Mouse (Mus musculus): ENCODE data around the gene Eva1c. TPM values are rescaled to one million over a fixed set of nuclear protein-coding genes. Genes with fewer than 3 reads are reported as not detected.
"Not testable (repeated sequence)": the region's sequence is repeated elsewhere in the genome, so short reads cannot be mapped to it uniquely, and the experiment has no call there.

The Eva1c gene
- polyA plus RNA-seq, 1 experiment from 2014 or later: 1.2 TPM

GRCm38 (mm10) chr16:90822284-90822935, 4.1 kb upstream of the Eva1c start:
- Histone ChIP-seq H3K27me3 (ENCODE audit: insufficient read depth, low read length) (no peaks in the 10 kb centered on the region), H3K4me1 (replicated peaks; ENCODE audit: insufficient read depth, low read length) (no peaks in the 10 kb centered on the region), H3K27ac (no peak overlapping the region), H3K4me3 (replicated peaks; ENCODE audit: low read depth, low read length) (no peak overlapping the region), H3K9ac (ENCODE audit: low read depth, low read length) (no peak overlapping the region), H3K4me2 (ENCODE audit: low read length) (no peak overlapping the region), H3K36me3 (ENCODE audit: insufficient read depth, low read length) (no peaks in the 10 kb centered on the region), H3K9me3 (replicated peaks; ENCODE audit: low read length) (no peaks in the 10 kb centered on the region)
- TF ChIP-seq CTCF (IDR thresholded peaks at IDR 0.05; ENCODE audit: low read depth): no peak
- ATAC-seq (replicated peaks; ENCODE audit: low FRiP score, low read depth) (no peak), DNase-seq (ENCODE audit: low spot score) (no peak)
- WGBS: 90% methylated on average over 10 of the region's 10 CpGs

GRCm38 (mm10) chr16:90822981-90823380, 3.5 kb upstream of the Eva1c start:
- no peaks in the 10 kb centered on the region for H3K27me3 ChIP-seq (ENCODE audit: insufficient read depth, low read length)
- DNase-seq (ENCODE audit: low spot score) (no peak), ATAC-seq (replicated peaks; ENCODE audit: low FRiP score, low read depth) (no peak)
- H3K27ac ChIP-seq: no peak overlapping the region
- H3K4me2 ChIP-seq (ENCODE audit: low read length): no peak overlapping the region
- no peak overlapping the region for H3K9ac ChIP-seq (ENCODE audit: low read depth, low read length)
- TF ChIP-seq CTCF (IDR thresholded peaks at IDR 0.05; ENCODE audit: low read depth): no peak
- H3K4me3 ChIP-seq (replicated peaks; ENCODE audit: low read depth, low read length): no peak overlapping the region
- H3K4me1 ChIP-seq (replicated peaks; ENCODE audit: insufficient read depth, low read length): no peaks in the 10 kb centered on the region
- H3K9me3 ChIP-seq (replicated peaks; ENCODE audit: low read length): no peaks in the 10 kb centered on the region
- 61% methylated on average over 7 of the region's 7 CpGs for WGBS
- H3K36me3 ChIP-seq (ENCODE audit: insufficient read depth, low read length): no peaks in the 10 kb centered on the region

- not testable (repeated sequence) for H3K9me3 ChIP-seq (replicated peaks; ENCODE audit: low read length); H3K27me3 ChIP-seq (ENCODE audit: insufficient read depth, low read length); H3K9ac ChIP-seq (ENCODE audit: low read depth, low read length); H3K4me3 ChIP-seq (replicated peaks; ENCODE audit: low read depth, low read length); H3K27ac ChIP-seq; H3K4me1 ChIP-seq (replicated peaks; ENCODE audit: insufficient read depth, low read length); H3K4me2 ChIP-seq (ENCODE audit: low read length); ATAC-seq (replicated peaks; ENCODE audit: low FRiP score, low read depth); H3K36me3 ChIP-seq (ENCODE audit: insufficient read depth, low read length); DNase-seq (ENCODE audit: low spot score)
- 71% methylated on average over 4 of the region's 4 CpGs for WGBS
These were observed 2.5 kb upstream of the Eva1c start for GRCm38 (mm10) chr16:90823986-90824385.

GRCm38 (mm10) chr16:90826041-90826440, 478 bp upstream of the Eva1c start:
- Histone ChIP-seq H3K4me2 (ENCODE audit: low read length) (no peak overlapping the region), H3K27me3 (ENCODE audit: insufficient read depth, low read length) (no peaks in the 10 kb centered on the region), H3K27ac (no peak overlapping the region), H3K36me3 (ENCODE audit: insufficient read depth, low read length) (no peaks in the 10 kb centered on the region), H3K9ac (ENCODE audit: low read depth, low read length) (no peak overlapping the region), H3K4me3 (replicated peaks; ENCODE audit: low read depth, low read length) (no peak overlapping the region), H3K9me3 (replicated peaks; ENCODE audit: low read length) (no peaks in the 10 kb centered on the region), H3K4me1 (replicated peaks; ENCODE audit: insufficient read depth, low read length) (peaks cover 8% of the 10 kb centered on the region; the same call in 1 of the 2 replicates)
- 83% methylated on average over 5 of the region's 5 CpGs for WGBS
- no peak for TF ChIP-seq CTCF (IDR thresholded peaks at IDR 0.05; ENCODE audit: low read depth)
- DNase-seq (ENCODE audit: low spot score) (no peak), ATAC-seq (replicated peaks; ENCODE audit: low FRiP score, low read depth) (no peak)

- Histone ChIP-seq H3K4me1 (replicated peaks; ENCODE audit: insufficient read depth, low read length) (peaks cover 13% of the 10 kb centered on the region; the same call in 1 of the 2 replicates), H3K36me3 (ENCODE audit: insufficient read depth, low read length) (no peaks in the 10 kb centered on the region), H3K9ac (ENCODE audit: low read depth, low read length) (no peak overlapping the region), H3K4me2 (ENCODE audit: low read length) (no peak overlapping the region), H3K4me3 (replicated peaks; ENCODE audit: low read depth, low read length) (no peak overlapping the region), H3K27me3 (ENCODE audit: insufficient read depth, low read length) (0 out of 2 replicates have a peak, but pooled peaks cover 4% of the 10 kb centered on the region), H3K27ac (no peak overlapping the region), H3K9me3 (replicated peaks; ENCODE audit: low read length) (no peaks in the 10 kb centered on the region)
- DNase-seq (ENCODE audit: low spot score): no peak
- no peak for ATAC-seq (replicated peaks; ENCODE audit: low FRiP score, low read depth)
- 81% methylated on average over 9 of the region's 9 CpGs for WGBS
- TF ChIP-seq CTCF (IDR thresholded peaks at IDR 0.05; ENCODE audit: low read depth): no peak
These were observed 979 bp downstream of the Eva1c start for GRCm38 (mm10) chr16:90827498-90827897.

GRCm38 (mm10) chr16:90829136-90829535, 2.6 kb downstream of the Eva1c start:
- H3K36me3 ChIP-seq (ENCODE audit: insufficient read depth, low read length): no peaks in the 10 kb centered on the region
- no peak overlapping the region for H3K4me3 ChIP-seq (replicated peaks; ENCODE audit: low read depth, low read length)
- DNase-seq (ENCODE audit: low spot score) (no peak), ATAC-seq (replicated peaks; ENCODE audit: low FRiP score, low read depth) (no peak)
- no peak overlapping the region for H3K27ac ChIP-seq
- H3K27me3 ChIP-seq (ENCODE audit: insufficient read depth, low read length): 0 out of 2 replicates have a peak, but pooled peaks cover 4% of the 10 kb centered on the region
- H3K4me2 ChIP-seq (ENCODE audit: low read length): no peak overlapping the region
- WGBS: 86% methylated on average over 7 of the region's 7 CpGs
- no peak overlapping the region for H3K9ac ChIP-seq (ENCODE audit: low read depth, low read length)
- no peaks in the 10 kb centered on the region for H3K9me3 ChIP-seq (replicated peaks; ENCODE audit: low read length)
- TF ChIP-seq CTCF (IDR thresholded peaks at IDR 0.05; ENCODE audit: low read depth): no peak
- H3K4me1 ChIP-seq (replicated peaks; ENCODE audit: insufficient read depth, low read length): peaks cover 13% of the 10 kb centered on the region; the same call in 1 of the 2 replicates

Data from kidney, postnatal 0 days (tissue).